Mouse (Mus musculus) ES-E14 (cell line): ENCODE measurements around the gene Olfr982.

Experiments
- CHD2 ChIP-seq: IDR thresholded peaks from 2 replicates; pipeline ENCODE4 v1.6.1; 2014; ENCODE audit warnings: mild to moderate bottlenecking, low read depth, low read length, inconsistent platforms
- HCFC1 ChIP-seq: IDR thresholded peaks from 2 replicates; pipeline ENCODE4 v1.6.1; 2012; ENCODE audit warnings: low read length, inconsistent platforms, borderline replicate concordance; ENCODE audit not compliant: insufficient read depth
- ZNF384 ChIP-seq: IDR thresholded peaks from 2 replicates; pipeline ENCODE4 v1.6.1; 2012; ENCODE audit warnings: low read depth, low read length, inconsistent platforms

DNA sequence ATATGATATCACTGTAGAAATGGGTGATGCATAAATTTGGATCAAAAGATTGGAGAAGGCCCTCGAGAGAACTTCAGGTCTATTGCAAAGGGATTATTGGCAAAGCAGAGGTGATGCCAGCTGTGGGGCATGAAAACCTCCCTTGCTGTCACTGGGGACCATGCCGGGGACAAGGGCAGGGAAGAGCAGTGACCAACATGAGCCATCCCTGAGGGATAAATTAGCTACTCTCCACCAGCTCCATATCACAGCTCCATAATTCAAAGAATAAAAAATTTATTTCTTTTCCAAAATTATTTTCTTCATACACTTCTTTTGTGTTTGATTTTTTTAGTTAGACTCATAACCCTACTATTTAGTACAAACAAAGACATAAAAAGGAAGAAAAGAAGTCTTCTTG, 40.5 kb downstream of the Olfr982 start, which contains the start of gene Olfr984:
- TF ChIP-seq HCFC1 (no peak), CHD2 (no peak), ZNF384 (no peak)
